Mouse (Mus musculus): ENCODE measurements around the gene Otc.

GRCm38 (mm10) chrX:10336816-10337215, 84.7 kb downstream of the Otc start:
- TF ChIP-seq CTCF (IDR thresholded peaks at IDR 0.05; ENCODE audit: low read depth, low read length) (no peak), POLR2A (IDR thresholded peaks at IDR 0.05; ENCODE audit: insufficient read depth, low read length) (no peak), EP300 (IDR thresholded peaks at IDR 0.05; ENCODE audit: insufficient read depth, low read depth, low read length) (no peak)

Measured in ES-Bruce4 (cell line).